Mouse (Mus musculus) brain, embryonic 18.5 days (tissue): ENCODE data around the gene Doc2g.

Experiments used
- DNase-seq: peaks from one replicate; pipeline ENCODE4 v3.0.0-alpha.2; 2012; ENCODE audit warnings: low read depth, low spot score

Doc2g gene

DNA sequence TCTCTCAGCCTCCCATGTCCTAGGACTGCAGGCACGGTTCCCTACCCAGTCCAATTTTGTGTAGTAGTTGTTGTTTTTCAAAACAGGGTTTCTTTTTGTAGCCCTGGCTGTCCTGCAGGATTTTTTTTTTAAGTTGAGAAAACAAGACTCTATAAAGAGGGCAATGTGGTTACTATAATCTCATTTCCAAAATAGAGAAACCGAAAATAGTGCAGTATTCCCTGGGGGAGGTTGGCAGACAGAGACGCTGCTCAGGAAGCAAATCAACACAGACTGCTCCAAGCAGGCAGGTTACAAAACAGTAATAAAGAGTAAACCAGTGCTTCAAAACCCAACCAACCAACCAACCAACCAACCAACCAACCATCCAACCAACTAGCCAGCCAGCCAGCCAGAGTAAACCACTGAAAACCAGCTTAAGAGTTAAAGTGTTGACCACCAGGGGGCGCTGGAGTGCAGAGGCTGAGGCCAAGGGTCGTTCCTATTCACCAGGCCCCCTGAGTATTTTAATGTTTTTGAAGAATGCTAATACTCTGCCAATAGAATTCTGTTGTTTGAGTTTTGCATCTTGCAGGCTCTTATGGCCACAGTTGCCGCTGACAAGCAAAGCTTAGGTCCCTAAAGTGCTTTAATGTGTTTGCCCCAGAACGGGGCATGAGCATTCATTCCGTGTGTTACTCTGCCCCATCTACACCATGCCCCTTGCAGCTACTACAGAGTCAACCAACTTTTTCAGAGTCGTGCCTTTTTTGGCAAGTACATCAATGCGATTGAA is 48.8 kb downstream of the Doc2g start:
- no peak for DNase-seq

DNA sequence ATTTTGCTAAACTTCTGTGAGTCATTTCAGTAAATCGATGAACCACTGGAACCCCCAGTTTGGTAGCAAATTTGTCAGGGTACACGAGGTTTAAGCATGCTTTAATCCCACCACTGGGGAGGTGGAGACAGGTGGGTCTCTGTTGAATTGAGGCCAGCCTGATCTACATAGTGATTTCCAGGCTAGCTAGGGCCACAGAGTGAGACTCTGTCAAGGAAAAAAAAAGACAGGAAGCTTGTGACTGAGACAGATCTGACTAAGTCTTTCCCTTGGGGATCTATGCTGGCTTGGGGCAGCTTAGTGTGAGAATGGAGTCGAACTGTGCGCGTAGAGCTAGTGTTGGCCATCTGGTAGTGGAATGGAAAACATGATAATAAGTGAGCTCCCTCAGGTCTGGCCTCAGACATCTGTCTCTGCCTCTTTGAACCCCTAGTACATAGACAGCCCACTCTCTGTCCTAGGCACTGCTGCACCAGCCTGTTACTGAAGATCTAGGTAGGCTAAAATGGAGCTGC is 49.5 kb downstream of the Doc2g start:
- no peak for DNase-seq

DNA sequence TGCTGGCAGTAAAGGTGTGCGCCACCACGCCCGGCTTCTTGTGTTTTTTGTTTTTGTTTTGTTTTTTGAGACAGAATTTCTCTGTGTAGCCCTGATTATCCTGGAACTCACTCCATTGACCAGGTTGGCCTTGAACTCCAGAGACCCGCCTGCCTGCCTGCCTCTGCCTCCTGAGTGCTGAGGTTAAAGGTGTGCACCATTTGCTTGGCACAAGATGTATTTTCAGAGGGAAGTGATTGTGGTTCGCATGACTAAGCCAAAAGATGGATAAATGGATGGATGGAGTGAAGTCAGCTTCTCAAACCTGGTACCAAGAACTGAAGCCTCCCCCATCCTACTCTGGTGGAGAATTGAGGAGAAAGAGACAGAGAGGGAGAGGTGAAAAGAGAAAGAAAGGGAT is 51.5 kb downstream of the Doc2g start:
- DNase-seq, result no peak

DNA sequence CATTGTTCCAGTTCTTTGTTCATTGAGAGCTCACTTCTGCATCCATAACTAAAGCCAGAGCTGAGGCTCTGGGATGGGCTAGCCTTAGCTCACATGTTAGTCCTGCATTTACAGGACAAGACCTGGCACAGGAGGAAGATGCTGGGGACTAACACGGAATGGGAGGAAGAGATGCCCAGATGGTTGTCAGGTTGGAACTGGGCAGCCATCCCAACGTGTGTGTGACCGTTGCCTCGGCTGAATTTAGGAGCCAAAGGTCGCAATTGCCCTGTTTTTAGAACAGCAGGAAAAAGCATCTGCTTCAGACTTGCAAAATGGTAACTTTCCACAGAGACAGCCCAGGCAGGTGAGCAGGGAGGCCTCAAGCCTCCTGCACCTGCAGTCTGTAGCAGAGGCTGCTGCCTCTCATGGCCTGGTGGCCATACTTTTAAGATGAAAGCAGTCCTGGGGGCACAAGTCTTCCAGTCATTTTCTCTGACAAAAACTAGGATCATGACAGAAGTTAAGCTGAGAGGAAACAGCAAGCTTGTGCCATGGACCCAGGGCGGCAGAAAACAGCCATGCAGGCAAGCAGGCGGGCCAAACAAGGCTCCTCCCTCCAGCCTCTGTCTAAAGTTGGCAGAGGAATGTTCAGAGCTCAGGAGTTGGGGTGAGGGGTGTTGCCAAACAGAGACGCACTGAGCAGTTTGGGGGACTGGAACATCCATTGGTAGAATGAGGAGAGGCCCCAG is 52.3 kb downstream of the Doc2g start:
- no peak for DNase-seq

DNA sequence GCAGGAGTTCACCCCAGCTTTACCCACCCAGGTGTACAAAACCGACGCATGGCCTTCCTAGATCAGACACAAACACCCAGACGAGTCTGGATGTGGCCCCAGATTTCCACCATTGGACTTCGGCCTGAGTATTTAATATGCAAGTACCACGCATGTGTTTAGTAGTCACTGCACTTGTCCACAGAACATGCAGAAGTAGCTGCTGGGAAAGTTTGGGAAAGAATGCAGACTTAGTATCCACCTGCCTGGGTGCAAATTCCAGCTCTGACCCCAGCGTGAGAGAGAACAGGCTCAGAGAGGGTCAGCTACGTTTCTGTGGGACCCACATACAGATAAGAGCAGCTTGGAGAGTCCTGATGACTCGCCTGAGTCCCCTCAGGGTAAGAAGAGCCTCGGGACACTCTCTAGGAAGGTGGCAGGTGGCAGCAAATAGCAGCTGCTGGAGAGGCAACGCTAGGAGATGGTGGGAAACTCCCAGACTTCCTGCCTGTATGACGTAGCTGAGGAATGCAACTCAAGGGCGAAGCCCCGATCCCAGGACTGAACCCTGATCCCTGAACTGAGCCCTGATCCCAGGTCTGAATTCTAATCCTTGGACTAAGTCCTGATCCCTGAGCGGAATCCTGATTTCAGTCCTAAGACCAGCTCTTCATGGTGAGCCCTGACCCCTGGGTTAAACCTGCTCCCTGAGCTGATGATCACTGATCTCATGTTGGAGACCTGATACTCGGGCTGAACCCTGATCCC is 53.0 kb downstream of the Doc2g start:
- DNase-seq, result no peak
